Mouse (Mus musculus) cerebellum, postnatal 4 days (tissue): Measurements from ENCODE around the gene Padi6.

Experiments used
- DNase-seq, 2 experiments: peaks; one replicate each; pipeline ENCODE4 v3.0.0; 2022; ENCODE audit warnings: low spot score in 2 of 2, mixed read lengths in 1 of 2

Padi6 gene

GRCm38 (mm10) chr4:140708297-140708927 lies 34.0 kb downstream of the Padi6 start:
- DNase-seq = no peak

- no peak for DNase-seq
Observed at GRCm38 (mm10) chr4:140707615-140708014, 34.8 kb downstream of the Padi6 start.

- DNase-seq = no peak
Observed at GRCm38 (mm10) chr4:140704166-140704565, 38.3 kb downstream of the Padi6 start.

- no peak for DNase-seq
Observed at GRCm38 (mm10) chr4:140703636-140704035, 38.8 kb downstream of the Padi6 start.

- DNase-seq = peak; percentile 52 to 76
Observed at GRCm38 (mm10) chr4:140702611-140703327, 39.7 kb downstream of the Padi6 start.

GRCm38 (mm10) chr4:140701716-140702561 lies 40.5 kb downstream of the Padi6 start:
- no peak for DNase-seq

GRCm38 (mm10) chr4:140701049-140701715 lies 41.3 kb downstream of the Padi6 start:
- DNase-seq = peak; percentile 53 to 83

GRCm38 (mm10) chr4:140700269-140701018 lies 42.0 kb downstream of the Padi6 start, which contains the start of gene Rcc2:
Gene Rcc2, plus strand, starts transcription at chr4:140700541.
- DNase-seq = no peak

GRCm38 (mm10) chr4:140699441-140700127 lies 42.9 kb downstream of the Padi6 start:
- DNase-seq = no peak

GRCm38 (mm10) chr4:140695675-140696585 lies 46.5 kb downstream of the Padi6 start:
- no peak for DNase-seq

- no peak for DNase-seq
Observed at GRCm38 (mm10) chr4:140695146-140695545, 47.3 kb downstream of the Padi6 start.

GRCm38 (mm10) chr4:140694551-140695060 lies 47.8 kb downstream of the Padi6 start:
- DNase-seq = no peak

- DNase-seq = no peak
Observed at GRCm38 (mm10) chr4:140693513-140693912, 48.9 kb downstream of the Padi6 start.

GRCm38 (mm10) chr4:140691481-140691880 lies 51.0 kb downstream of the Padi6 start:
- no peak for DNase-seq

GRCm38 (mm10) chr4:140689873-140690655 lies 52.4 kb downstream of the Padi6 start:
- DNase-seq = no peak

- DNase-seq = no peak
Observed at GRCm38 (mm10) chr4:140688826-140689425, 53.5 kb downstream of the Padi6 start.

- no peak for DNase-seq
Observed at GRCm38 (mm10) chr4:140688044-140688825, 54.2 kb downstream of the Padi6 start.
